Mouse (Mus musculus): ENCODE results near the gene Msl3l2. TPM values are rescaled to one million over a fixed set of nuclear protein-coding genes. Genes with fewer than 3 reads are reported as not detected.
A peak's percentile ranks its signal among the peaks of the same experiment; 100 is the strongest.

The Msl3l2 gene
- polyA plus RNA-seq, 1 experiment from 2014 or later, result 5.8 TPM

DNA sequence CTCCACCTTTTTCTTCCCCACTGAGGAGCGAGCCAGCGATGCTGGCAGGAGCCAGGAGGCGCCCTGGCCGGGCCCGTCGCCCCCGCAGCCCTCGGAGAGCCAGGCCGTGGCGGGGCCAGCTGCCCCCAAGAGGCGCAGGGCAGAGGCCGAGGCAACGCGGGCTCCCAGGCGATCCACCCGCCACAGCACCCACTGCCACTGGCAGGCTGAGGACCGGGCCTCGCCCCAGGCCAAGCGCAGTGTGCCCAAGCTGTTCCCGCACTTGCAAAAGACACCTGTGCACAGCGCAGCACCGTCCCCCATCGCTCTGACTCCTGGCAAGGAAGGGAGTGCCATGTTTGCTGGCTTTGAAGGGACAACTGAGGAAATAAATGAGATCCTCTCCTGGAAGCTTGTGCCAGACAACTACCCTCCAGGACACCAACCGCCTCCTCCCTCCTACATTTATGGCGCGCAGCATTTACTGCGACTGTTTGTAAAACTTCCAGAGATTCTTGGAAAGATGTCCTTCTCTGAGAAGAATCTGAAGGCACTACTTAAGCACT is 9.0 kb downstream of the Msl3l2 start:
- Histone ChIP-seq H3K4me2 (peak overlapping the region; percentile 90), H3K9ac (peak overlapping the region; percentile 55), H3K36me3 (no peaks in the 10 kb centered on the region), H3K9me3 (no peaks in the 10 kb centered on the region), H3K27ac (peak overlapping the region; percentile 73), H3K4me1 (peaks cover 8% of the 10 kb centered on the region), H3K27me3 (no peaks in the 10 kb centered on the region), H3K4me3 (peak overlapping the region; percentile 64)
- WGBS, result 13% methylated on average over 27 of the region's 27 CpGs
- peak; percentile 40; the same call in 1 of the 2 replicates for ATAC-seq (ENCODE audit: insufficient number of reproducible peaks, low FRiP score, low TSS enrichment, low read depth)

DNA sequence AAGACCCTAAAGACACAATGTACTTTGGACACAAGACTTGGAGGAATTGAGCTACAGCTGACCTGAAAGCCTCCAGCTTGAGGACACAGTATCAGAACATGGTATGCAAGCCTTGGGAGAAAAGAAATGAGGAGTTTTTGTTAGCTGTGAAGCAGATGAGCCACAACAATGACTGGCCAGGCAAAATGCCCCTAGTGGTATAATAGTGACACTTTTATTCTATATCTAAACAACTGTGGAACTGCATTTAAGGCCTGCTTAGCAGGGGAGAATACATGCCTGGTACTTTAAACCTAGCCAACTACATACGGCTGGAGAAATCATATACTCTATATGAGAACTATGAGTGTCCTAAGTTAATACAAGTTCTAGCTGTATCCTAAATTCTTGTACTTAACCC is 20.3 kb downstream of the Msl3l2 start:
- ATAC-seq (ENCODE audit: insufficient number of reproducible peaks, low FRiP score, low TSS enrichment, low read depth), result no peak
- WGBS, result 81% methylated on average over 1 of the region's 1 CpGs
- no peak overlapping the region for H3K4me3 ChIP-seq
- no peaks in the 10 kb centered on the region for H3K36me3 ChIP-seq
- H3K9me3 ChIP-seq, result no peaks in the 10 kb centered on the region
- H3K27ac ChIP-seq, result no peak overlapping the region
- no peaks in the 10 kb centered on the region for H3K27me3 ChIP-seq
- H3K9ac ChIP-seq, result no peak overlapping the region
- no peak overlapping the region for H3K4me2 ChIP-seq
- H3K4me1 ChIP-seq, result no peaks in the 10 kb centered on the region

DNA sequence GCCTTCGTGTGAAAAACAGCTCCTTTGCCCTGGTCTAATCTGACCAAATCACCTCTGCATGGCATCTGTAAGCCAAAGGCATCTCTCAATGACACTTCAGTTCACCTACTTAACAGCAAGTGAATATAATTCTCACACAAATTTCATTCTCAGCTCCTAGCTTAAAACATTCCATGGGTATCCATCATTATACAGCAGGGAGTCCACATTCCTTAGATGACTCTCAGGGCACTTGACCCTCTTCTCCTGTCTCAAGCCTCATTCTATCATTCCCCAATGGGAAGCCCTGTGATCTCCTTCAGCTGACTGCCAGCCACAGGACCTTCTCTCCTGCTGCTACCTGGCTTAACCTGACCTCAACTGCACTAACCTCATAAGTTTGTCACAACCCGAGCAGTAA is 22.9 kb downstream of the Msl3l2 start:
- Histone ChIP-seq H3K9me3 (no peaks in the 10 kb centered on the region), H3K4me1 (no peaks in the 10 kb centered on the region), H3K27ac (no peak overlapping the region), H3K4me2 (no peak overlapping the region), H3K9ac (no peak overlapping the region), H3K4me3 (no peak overlapping the region), H3K36me3 (no peaks in the 10 kb centered on the region), H3K27me3 (no peaks in the 10 kb centered on the region)
- ATAC-seq (ENCODE audit: insufficient number of reproducible peaks, low FRiP score, low TSS enrichment, low read depth), result no peak
- WGBS, result 84% methylated on average over 2 of the region's 2 CpGs

DNA sequence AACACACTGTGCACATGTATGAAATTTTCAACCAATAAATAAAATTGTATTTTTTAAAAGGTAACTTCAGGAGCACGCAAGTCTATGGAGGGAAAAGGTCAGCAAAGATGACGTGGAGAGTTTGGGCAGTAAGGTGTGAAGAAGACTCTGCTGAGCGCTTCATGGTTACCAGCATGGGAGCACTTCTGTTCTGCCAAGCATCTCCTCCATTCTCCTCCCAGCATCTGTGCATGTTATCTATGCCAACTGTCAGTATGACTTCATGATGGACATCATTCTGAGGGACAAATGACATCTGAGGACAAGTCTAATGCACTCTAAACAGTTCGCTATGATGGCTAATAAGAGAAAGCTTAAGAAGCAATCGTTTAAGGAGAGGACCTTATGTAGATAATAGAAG is 30.5 kb downstream of the Msl3l2 start:
- WGBS, result 93% methylated on average over 5 of the region's 5 CpGs
- no peaks in the 10 kb centered on the region for H3K4me1 ChIP-seq

DNA sequence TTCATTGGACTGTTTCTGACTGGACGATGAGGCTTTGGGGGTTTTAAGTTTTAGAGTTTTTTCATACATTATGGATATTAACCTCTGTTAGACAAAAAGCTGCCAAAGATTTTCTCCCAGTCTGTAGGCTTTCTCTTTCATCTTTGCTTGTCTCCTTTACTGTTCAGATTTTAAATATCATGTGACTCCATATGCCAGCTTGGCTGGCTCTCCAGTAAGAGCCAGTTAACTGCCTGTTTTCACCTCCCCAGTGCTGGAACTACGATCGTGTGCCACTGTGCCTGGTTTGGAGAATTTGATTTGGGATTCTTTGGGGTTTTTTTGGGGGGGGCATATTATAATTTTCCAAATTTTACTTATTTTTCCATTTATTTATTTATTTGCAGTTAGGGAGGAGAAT is 42.2 kb downstream of the Msl3l2 start:
- Histone ChIP-seq H3K9ac (no peak overlapping the region), H3K27ac (no peak overlapping the region), H3K4me3 (no peak overlapping the region), H3K9me3 (no peaks in the 10 kb centered on the region), H3K36me3 (no peaks in the 10 kb centered on the region), H3K4me1 (no peaks in the 10 kb centered on the region), H3K4me2 (no peak overlapping the region), H3K27me3 (no peaks in the 10 kb centered on the region)
- no peak for ATAC-seq (ENCODE audit: insufficient number of reproducible peaks, low FRiP score, low TSS enrichment, low read depth)
- WGBS, result 84% methylated on average over 3 of the region's 3 CpGs

More for the DNA sequence above, 30.5 kb downstream of the Msl3l2 start:
- no peaks in the 10 kb centered on the region for H3K36me3 ChIP-seq
- H3K4me2 ChIP-seq, result no peak overlapping the region
- no peaks in the 10 kb centered on the region for H3K9me3 ChIP-seq
- no peaks in the 10 kb centered on the region for H3K27me3 ChIP-seq
- no peak overlapping the region for H3K9ac ChIP-seq
- no peak overlapping the region for H3K4me3 ChIP-seq
- ATAC-seq (ENCODE audit: insufficient number of reproducible peaks, low FRiP score, low TSS enrichment, low read depth), result no peak
- H3K27ac ChIP-seq, result no peak overlapping the region

DNA sequence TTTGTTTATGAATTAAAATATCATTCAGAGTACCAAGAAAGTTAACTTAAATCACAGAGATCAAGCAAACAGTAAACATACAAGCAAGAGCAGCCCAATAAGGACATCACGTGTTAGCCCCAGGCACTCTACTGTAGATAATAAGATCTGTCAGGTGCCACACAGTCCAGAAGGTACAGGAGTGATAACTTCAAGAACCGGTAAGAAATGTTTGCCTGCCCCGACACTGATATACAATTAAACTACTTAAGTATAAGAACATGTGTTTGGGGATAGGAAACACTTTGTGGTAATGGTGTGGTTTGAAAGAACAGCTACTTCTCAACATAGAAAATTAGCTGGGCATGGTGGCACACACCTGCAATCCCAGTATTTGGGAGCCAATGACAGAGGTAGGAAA is 50.2 kb downstream of the Msl3l2 start:
- Histone ChIP-seq H3K9me3 (no peaks in the 10 kb centered on the region), H3K4me2 (no peak overlapping the region), H3K9ac (no peak overlapping the region), H3K36me3 (no peaks in the 10 kb centered on the region), H3K27ac (no peak overlapping the region), H3K4me3 (no peak overlapping the region), H3K27me3 (no peaks in the 10 kb centered on the region), H3K4me1 (no peaks in the 10 kb centered on the region)
- no peak for ATAC-seq (ENCODE audit: insufficient number of reproducible peaks, low FRiP score, low TSS enrichment, low read depth)
- 87% methylated on average over 3 of the region's 3 CpGs for WGBS

DNA sequence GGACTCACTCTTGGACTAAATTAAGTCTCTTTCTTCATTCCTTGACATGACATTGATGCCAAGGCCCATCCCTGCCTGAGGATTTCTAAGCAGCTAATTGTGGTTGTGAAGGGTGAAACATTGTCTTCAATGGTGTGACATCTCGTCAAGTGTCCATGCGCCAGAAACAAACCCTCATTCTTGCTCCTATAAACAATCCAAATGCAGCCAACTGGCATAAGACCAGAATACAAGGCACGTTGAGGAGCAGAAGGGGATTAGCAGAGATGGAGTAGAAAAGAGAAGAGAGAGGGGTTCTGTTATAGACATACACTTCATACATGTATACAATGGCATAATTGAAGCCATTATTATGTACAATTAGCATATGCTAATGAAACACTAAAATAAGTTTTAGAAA is 51.5 kb downstream of the Msl3l2 start:
- H3K4me1 ChIP-seq, result no peaks in the 10 kb centered on the region
- H3K4me3 ChIP-seq, result no peak overlapping the region
- 87% methylated on average over 3 of the region's 3 CpGs for WGBS
- no peaks in the 10 kb centered on the region for H3K9me3 ChIP-seq
- no peaks in the 10 kb centered on the region for H3K36me3 ChIP-seq
- H3K9ac ChIP-seq, result no peak overlapping the region
- no peak overlapping the region for H3K4me2 ChIP-seq
- no peaks in the 10 kb centered on the region for H3K27me3 ChIP-seq
- H3K27ac ChIP-seq, result no peak overlapping the region
- no peak for ATAC-seq (ENCODE audit: insufficient number of reproducible peaks, low FRiP score, low TSS enrichment, low read depth)

DNA sequence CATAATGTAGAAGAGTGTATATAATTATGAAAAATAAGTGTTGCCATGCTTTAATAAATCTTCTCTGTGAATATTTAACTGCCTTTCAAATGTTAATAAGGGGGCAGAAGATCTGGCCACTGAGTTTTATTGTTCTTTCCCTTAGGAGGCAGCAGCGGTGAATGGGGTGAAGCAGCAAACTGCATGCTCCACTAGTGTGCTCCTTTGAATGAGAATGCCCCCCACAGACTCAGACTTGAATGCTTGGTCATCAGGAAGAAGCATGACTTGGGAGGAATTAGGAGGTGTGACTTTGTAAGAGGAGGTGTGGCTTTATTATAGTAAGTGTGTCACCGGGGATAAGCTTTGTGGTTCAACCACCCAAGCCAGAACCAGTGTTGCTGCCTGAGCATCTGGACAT is 52.0 kb downstream of the Msl3l2 start:
- no peak overlapping the region for H3K27ac ChIP-seq
- H3K27me3 ChIP-seq, result no peaks in the 10 kb centered on the region
- 77% methylated on average over 2 of the region's 2 CpGs for WGBS
- H3K4me1 ChIP-seq, result no peaks in the 10 kb centered on the region
- no peak for ATAC-seq (ENCODE audit: insufficient number of reproducible peaks, low FRiP score, low TSS enrichment, low read depth)
- H3K9ac ChIP-seq, result no peak overlapping the region
- no peak overlapping the region for H3K4me3 ChIP-seq
- no peaks in the 10 kb centered on the region for H3K36me3 ChIP-seq
- no peak overlapping the region for H3K4me2 ChIP-seq
- H3K9me3 ChIP-seq, result no peaks in the 10 kb centered on the region

DNA sequence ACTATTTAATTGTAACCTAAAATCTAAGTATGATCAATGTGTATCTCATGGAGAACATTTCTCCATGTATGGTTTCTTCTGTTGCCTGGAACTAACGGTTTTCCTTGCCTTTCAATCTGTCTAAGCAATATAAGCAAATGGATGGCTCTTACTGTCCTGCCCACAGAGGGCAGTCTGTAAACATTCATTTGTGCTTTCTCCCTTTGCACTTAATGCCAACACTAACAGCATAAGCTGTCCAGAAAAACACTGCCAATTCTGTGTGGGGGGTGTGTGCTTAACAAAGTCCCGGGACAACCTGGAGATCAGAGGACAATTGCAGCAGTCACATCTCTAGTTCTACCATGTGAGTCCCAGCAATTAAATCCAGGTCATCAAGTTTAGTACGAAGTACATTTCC is 57.7 kb downstream of the Msl3l2 start:
- Histone ChIP-seq H3K27ac (no peak overlapping the region), H3K9ac (no peak overlapping the region), H3K36me3 (no peaks in the 10 kb centered on the region), H3K9me3 (no peaks in the 10 kb centered on the region), H3K4me2 (no peak overlapping the region), H3K4me1 (no peaks in the 10 kb centered on the region), H3K4me3 (no peak overlapping the region), H3K27me3 (no peaks in the 10 kb centered on the region)
- 41% methylated on average over 3 of the region's 3 CpGs for WGBS
- no peak for ATAC-seq (ENCODE audit: insufficient number of reproducible peaks, low FRiP score, low TSS enrichment, low read depth)

DNA sequence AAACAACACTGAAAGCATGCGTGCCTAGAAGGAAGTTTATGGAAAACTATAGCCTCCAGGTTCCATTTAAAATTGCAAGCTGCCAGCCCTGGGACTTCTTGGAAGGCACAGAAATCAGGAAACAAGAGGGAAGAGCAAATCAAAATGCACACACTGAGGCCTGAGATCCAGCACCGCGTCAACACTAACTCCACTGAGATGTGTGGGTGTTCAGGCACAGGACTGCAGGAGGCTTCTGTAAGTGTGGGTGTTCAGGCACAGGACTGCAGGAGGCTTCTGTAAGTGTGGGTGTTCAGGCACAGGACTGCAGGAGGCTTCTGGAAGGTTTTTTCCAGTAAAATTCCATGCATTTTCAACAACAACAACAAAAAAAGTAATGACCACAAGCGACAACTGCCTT is 59.0 kb downstream of the Msl3l2 start:
- 74% methylated on average over 4 of the region's 4 CpGs for WGBS
- no peaks in the 10 kb centered on the region for H3K4me1 ChIP-seq

More for the DNA sequence above, 59.0 kb downstream of the Msl3l2 start:
- ATAC-seq (ENCODE audit: insufficient number of reproducible peaks, low FRiP score, low TSS enrichment, low read depth), result no peak
- Histone ChIP-seq H3K4me2 (no peak overlapping the region), H3K36me3 (peaks cover 3% of the 10 kb centered on the region; the same call in 1 of the 2 replicates), H3K27me3 (no peaks in the 10 kb centered on the region), H3K9ac (no peak overlapping the region), H3K27ac (no peak overlapping the region), H3K4me3 (no peak overlapping the region), H3K9me3 (no peaks in the 10 kb centered on the region)

Other genes with a start within 250 kb of the Msl3l2 start
- 2.5 and 3.0 TPM in 2 replicates for gene Tbc1d32, start 121.8 kb downstream of the Msl3l2 start, polyA plus RNA-seq (2015; fragmentation: Nextera tagmentation; extraction: Ambion mirVana)

Data from limb, embryonic 15.5 days (tissue).